11 mouse cellular contexts compared by ENCODE assay signal in genomic region chr16:18377203-18377602, GRCm38 (mm10). TPM values are rescaled to one million over a fixed set of nuclear protein-coding genes. Genes with fewer than 3 reads are reported as not detected.
A peak's percentile ranks its signal among the peaks of the same experiment; 100 is the strongest.
DNase-seq lines count a peak whose midpoint lies in the region; ATAC-seq lines count a peak whose summit lies in the region.
"Had no signal": no experiment of that assay in that cellular context is flagged by ENCODE, and none has a peak within 500 bp of the region (broad histone marks: within the 10 kb centered on the region; RNA-seq: fewer than 3 reads in every experiment).

No protein-coding gene starts in this region.

- no peaks in the 10 kb centered on the region for H3K9me3 ChIP-seq in midbrain, embryonic 11.5 days (ENCODE audit: control insufficient read depth, low read length)
- H3K9me3 ChIP-seq in midbrain, embryonic 15.5 days: no peaks in the 10 kb centered on the region

- no peak overlapping the region for H3K4me3 ChIP-seq in midbrain, embryonic 11.5 days (ENCODE audit: low read depth, low read length)
- no peak overlapping the region for H3K4me3 ChIP-seq in midbrain, embryonic 15.5 days

- peak overlapping the region; percentile 51; the same call in 1 of the 2 replicates for H3K27ac ChIP-seq in midbrain, embryonic 11.5 days (ENCODE audit: low read depth, low read length)
- H3K27ac ChIP-seq in midbrain, embryonic 15.5 days: no peak overlapping the region
- H3K27ac ChIP-seq: hindbrain, postnatal 0 days had no signal

- intact Hi-C loops in gastrocnemius, postnatal 14 days (cut with DNase I; ENCODE audit: low total_unique reads): no loop called here

- no peaks in the 10 kb centered on the region for H3K27me3 ChIP-seq in midbrain, embryonic 11.5 days (ENCODE audit: control insufficient read depth, insufficient read depth, low read length)
- no peaks in the 10 kb centered on the region for H3K27me3 ChIP-seq in midbrain, embryonic 15.5 days (replicated peaks)

- peaks cover 51% of the 10 kb centered on the region for H3K4me1 ChIP-seq in midbrain, embryonic 11.5 days (ENCODE audit: control insufficient read depth, insufficient read depth, low read length)
- H3K4me1 ChIP-seq in midbrain, embryonic 15.5 days: peaks cover 48% of the 10 kb centered on the region

- H3K36me3 ChIP-seq in midbrain, embryonic 11.5 days (ENCODE audit: control insufficient read depth, insufficient read depth, low read length): no peaks in the 10 kb centered on the region
- no peaks in the 10 kb centered on the region for H3K36me3 ChIP-seq in midbrain, embryonic 15.5 days (replicated peaks)

- ATAC-seq in midbrain, embryonic 11.5 days (ENCODE audit: low FRiP score): no peak
- ATAC-seq in midbrain, embryonic 15.5 days (replicated peaks): no peak
- 0 out of 2 replicates have a peak, but pooled peaks have one; percentile 30 for ATAC-seq in megakaryocyte-erythroid progenitor cell, adult 5-6 weeks (replicated peaks; ENCODE audit: low FRiP score, low TSS enrichment, poor library complexity, severe bottlenecking)
- ATAC-seq: hindbrain, postnatal 0 days had no signal

- no peak overlapping the region for H3K4me2 ChIP-seq in midbrain, embryonic 11.5 days
- H3K4me2 ChIP-seq in midbrain, embryonic 15.5 days: no peak overlapping the region

- no peak overlapping the region; the same call in none of the 2 replicates for H3K9ac ChIP-seq in midbrain, embryonic 11.5 days (ENCODE audit: low read length)
- no peak overlapping the region for H3K9ac ChIP-seq in midbrain, embryonic 15.5 days

- DNase-seq in adrenal gland, postnatal 14 days: peak; percentile 32
- no peak for DNase-seq in adrenal gland, postnatal 4 days (ENCODE audit: low spot score in 2 of 2)
- DNase-seq in midbrain, embryonic 11.5 days (ENCODE audit: low spot score, missing footprints): no peak
- peak; percentile 80 to 81 for DNase-seq in kidney, adult 8-10 months
- no peak for DNase-seq in gastrocnemius, postnatal 14 days
- DNase-seq in frontal cortex, postnatal 36 days (ENCODE audit: low spot score in 2 of 2): no peak
- DNase-seq: left cerebral cortex, postnatal 4 days; spleen, adult 18-20 months had no signal

- 23% methylated on average over 3 of the region's 3 CpGs for WGBS in midbrain, embryonic 11.5 days
- WGBS in midbrain, embryonic 15.5 days: 26% methylated on average over 3 of the region's 3 CpGs

RNA-seq across cellular contexts. Expression of gene Arvcf, which starts 29.2 kb away (rescaled TPM):
- 30.0 and 30.2 TPM in 2 replicates for total RNA-seq in adrenal gland, postnatal 14 days (2021)
- 10 to 100 TPM; 56.9 to 59.4 TPM for total RNA-seq in adrenal gland, postnatal 4 days (2021)
- polyA plus RNA-seq in midbrain, embryonic 11.5 days (2014; fragmentation: Nextera tagmentation; extraction: Ambion mirVana): 66.9 and 71.0 TPM in 2 replicates
- 94.4 and 99.5 TPM in 2 replicates for polyA plus RNA-seq in midbrain, embryonic 15.5 days (2015; fragmentation: Nextera tagmentation; extraction: Ambion mirVana)
- 14.0 and 16.5 TPM in 2 replicates for total RNA-seq in megakaryocyte-erythroid progenitor cell, adult 5-6 weeks (2014; fragmentation: Nextera tagmentation)
- total RNA-seq in megakaryocyte-erythroid progenitor cell, adult 5-6 weeks (2017): 14.3 and 19.4 TPM in 2 replicates
- total RNA-seq in gastrocnemius, postnatal 14 days (2021): 10 to 100 TPM; 12.5 to 19.8 TPM

RNA-seq across cellular contexts. Expression of gene Tango2, which starts 29.3 kb away (rescaled TPM):
- total RNA-seq in adrenal gland, postnatal 14 days (2021): 30.2 and 30.5 TPM in 2 replicates
- total RNA-seq in adrenal gland, postnatal 4 days (2021): 10 to 100 TPM; 42.3 to 45.5 TPM
- 38.9 and 39.2 TPM in 2 replicates for polyA plus RNA-seq in midbrain, embryonic 11.5 days (2014; fragmentation: Nextera tagmentation; extraction: Ambion mirVana)
- polyA plus RNA-seq in midbrain, embryonic 15.5 days (2015; fragmentation: Nextera tagmentation; extraction: Ambion mirVana): 74.3 and 83.1 TPM in 2 replicates
- 76.7 and 91.5 TPM in 2 replicates for total RNA-seq in megakaryocyte-erythroid progenitor cell, adult 5-6 weeks (2014; fragmentation: Nextera tagmentation)
- total RNA-seq in megakaryocyte-erythroid progenitor cell, adult 5-6 weeks (2017): 16.9 and 20.4 TPM in 2 replicates
- total RNA-seq in gastrocnemius, postnatal 14 days (2021): 10 to 100 TPM; 12.1 to 22.7 TPM

RNA-seq across cellular contexts. Expression of gene Txnrd2, which starts 49.0 kb away (rescaled TPM):
- total RNA-seq in adrenal gland, postnatal 14 days (2021): 66.4 and 66.5 TPM in 2 replicates
- total RNA-seq in adrenal gland, postnatal 4 days (2021): 10 to 100 TPM; 60.2 to 67.6 TPM
- polyA plus RNA-seq in midbrain, embryonic 11.5 days (2014; fragmentation: Nextera tagmentation; extraction: Ambion mirVana): 21.0 and 22.7 TPM in 2 replicates
- 34.0 and 35.5 TPM in 2 replicates for polyA plus RNA-seq in midbrain, embryonic 15.5 days (2015; fragmentation: Nextera tagmentation; extraction: Ambion mirVana)
- 75.4 and 82.3 TPM in 2 replicates for total RNA-seq in megakaryocyte-erythroid progenitor cell, adult 5-6 weeks (2014; fragmentation: Nextera tagmentation)
- 97.2 and 145 TPM in 2 replicates for total RNA-seq in megakaryocyte-erythroid progenitor cell, adult 5-6 weeks (2017)
- total RNA-seq in gastrocnemius, postnatal 14 days (2021): 10 to 100 TPM; 13.4 to 14.4 TPM

RNA-seq across cellular contexts. Expression of gene Comt, which starts 49.4 kb away (rescaled TPM):
- 117 and 147 TPM in 2 replicates for total RNA-seq in adrenal gland, postnatal 14 days (2021)
- 100 to 1,000 TPM in 1 of 2 experiments, 10 to 100 TPM in 1; 99.0 to 129 TPM for total RNA-seq in adrenal gland, postnatal 4 days (2021)
- 50.8 and 52.5 TPM in 2 replicates for polyA plus RNA-seq in midbrain, embryonic 11.5 days (2014; fragmentation: Nextera tagmentation; extraction: Ambion mirVana)
- 104 and 107 TPM in 2 replicates for polyA plus RNA-seq in midbrain, embryonic 15.5 days (2015; fragmentation: Nextera tagmentation; extraction: Ambion mirVana)
- total RNA-seq in megakaryocyte-erythroid progenitor cell, adult 5-6 weeks (2014; fragmentation: Nextera tagmentation): 84.0 and 105 TPM in 2 replicates
- total RNA-seq in megakaryocyte-erythroid progenitor cell, adult 5-6 weeks (2017): 56.1 and 59.7 TPM in 2 replicates
- total RNA-seq in gastrocnemius, postnatal 14 days (2021): 10 to 100 TPM; 40.7 to 43.1 TPM

Comparison
In these comparisons a context has a peak if more than half of its experiments do, and no peak if none do; other contexts are left out.
1. DNase-seq: peak in adrenal gland, postnatal 14 days (single experiment) and kidney, adult 8-10 months (2 of 2); none in adrenal gland, postnatal 4 days (0 of 2), midbrain, embryonic 11.5 days (single experiment), gastrocnemius, postnatal 14 days (single experiment) and frontal cortex, postnatal 36 days (0 of 2).